Mouse (Mus musculus): ENCODE data around the gene Dapl1. TPM values are rescaled to one million over a fixed set of nuclear protein-coding genes. Genes with fewer than 3 reads are reported as not detected.

The Dapl1 gene
- total and polyA plus RNA-seq, 3 experiments: not detected

DNA sequence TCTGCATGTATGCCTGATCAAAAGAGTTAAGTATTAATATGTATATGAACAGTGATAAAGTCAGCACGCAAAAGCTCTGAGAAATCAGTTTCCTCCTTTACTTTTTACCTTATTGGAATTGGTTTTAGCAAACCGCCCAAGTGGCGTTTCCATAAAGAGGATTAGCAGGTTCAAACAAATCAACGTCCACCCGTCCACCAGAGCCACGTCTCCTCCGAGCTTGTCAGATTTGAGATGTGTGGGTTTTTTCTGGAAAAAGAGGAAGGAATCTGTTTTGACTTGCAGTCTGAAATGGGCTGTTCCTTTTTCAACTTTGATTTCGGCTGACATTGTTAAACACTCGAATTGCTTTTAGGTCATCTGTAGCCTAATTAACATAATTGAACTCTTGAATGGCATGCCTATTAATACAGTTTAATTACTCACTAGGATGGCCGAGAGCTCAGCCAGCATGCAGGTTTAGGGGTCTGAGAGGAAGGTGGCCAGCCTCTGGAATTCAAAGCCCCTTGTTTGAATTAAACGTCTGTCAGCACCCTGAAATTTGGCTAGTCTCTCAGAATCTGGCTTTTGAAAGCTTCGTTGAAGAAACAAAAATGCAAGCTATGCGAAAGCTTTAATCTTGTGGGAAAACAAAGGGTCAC is 9.1 kb downstream of the Dapl1 start:
- Histone ChIP-seq H3K27me3 (ENCODE audit: control insufficient read depth, insufficient read depth, low read length) (no peaks in the 10 kb centered on the region), H3K9ac (ENCODE audit: low read depth, low read length) (no peak overlapping the region), H3K4me1 (ENCODE audit: control insufficient read depth, insufficient read depth, low read length) (no peaks in the 10 kb centered on the region), H3K4me3 (no peak overlapping the region), H3K36me3 (ENCODE audit: control insufficient read depth, insufficient read depth, low read length) (no peaks in the 10 kb centered on the region), H3K27ac (no peak overlapping the region), H3K79me2 (replicated peaks; ENCODE audit: control insufficient read depth, insufficient read depth, low read length) (no peaks in the 10 kb centered on the region)
- DNase-seq: no peak
- intact Hi-C loops (cut with DNase I): no loop called here
- TF ChIP-seq EP300 (IDR thresholded peaks at IDR 0.05; ENCODE audit: insufficient read depth, low read depth, low read length): no peak
- no peak for TF ChIP-seq CTCF (IDR thresholded peaks at IDR 0.05)
- no peak for TF ChIP-seq POLR2A (IDR thresholded peaks at IDR 0.05; ENCODE audit: insufficient read depth, low read depth, low read length)
- 53% methylated on average over 13 of the region's 13 CpGs for WGBS

GRCm38 (mm10) chr2:59499146-59499545 is 14.7 kb downstream of the Dapl1 start:
- Histone ChIP-seq H3K27ac (no peak overlapping the region), H3K4me1 (ENCODE audit: control insufficient read depth, insufficient read depth, low read length) (no peaks in the 10 kb centered on the region), H3K79me2 (replicated peaks; ENCODE audit: control insufficient read depth, insufficient read depth, low read length) (no peaks in the 10 kb centered on the region), H3K9ac (ENCODE audit: low read depth, low read length) (no peak overlapping the region), H3K4me3 (no peak overlapping the region), H3K27me3 (ENCODE audit: control insufficient read depth, insufficient read depth, low read length) (no peaks in the 10 kb centered on the region), H3K36me3 (ENCODE audit: control insufficient read depth, insufficient read depth, low read length) (no peaks in the 10 kb centered on the region)
- TF ChIP-seq CTCF (IDR thresholded peaks at IDR 0.05) (no peak), POLR2A (IDR thresholded peaks at IDR 0.05; ENCODE audit: insufficient read depth, low read depth, low read length) (no peak), EP300 (IDR thresholded peaks at IDR 0.05; ENCODE audit: insufficient read depth, low read depth, low read length) (no peak)
- 83% methylated on average over 8 of the region's 8 CpGs for whole genome bisulfite sequencing
- intact Hi-C loops (cut with DNase I): no loop called here
- no peak for DNase-seq

- no peaks in the 10 kb centered on the region for H3K79me2 ChIP-seq (replicated peaks; ENCODE audit: control insufficient read depth, insufficient read depth, low read length)
- TF ChIP-seq POLR2A (IDR thresholded peaks at IDR 0.05; ENCODE audit: insufficient read depth, low read depth, low read length): no peak
- DNase-seq: no peak
- no peak overlapping the region for H3K27ac ChIP-seq
- H3K36me3 ChIP-seq (ENCODE audit: control insufficient read depth, insufficient read depth, low read length): no peaks in the 10 kb centered on the region
- H3K27me3 ChIP-seq (ENCODE audit: control insufficient read depth, insufficient read depth, low read length): no peaks in the 10 kb centered on the region
- no peaks in the 10 kb centered on the region for H3K4me1 ChIP-seq (ENCODE audit: control insufficient read depth, insufficient read depth, low read length)
- intact Hi-C loops (cut with DNase I): no loop called here
- H3K4me3 ChIP-seq: no peak overlapping the region
- WGBS: 82% methylated on average over 2 of the region's 2 CpGs
- H3K9ac ChIP-seq (ENCODE audit: low read depth, low read length): no peak overlapping the region
These were observed 15.3 kb downstream of the Dapl1 start for GRCm38 (mm10) chr2:59499717-59500116.

- DNase-seq: no peak
- H3K9ac ChIP-seq (ENCODE audit: low read depth, low read length): no peak overlapping the region
- 77% methylated on average over 4 of the region's 4 CpGs for WGBS
- no peak for TF ChIP-seq EP300 (IDR thresholded peaks at IDR 0.05; ENCODE audit: insufficient read depth, low read depth, low read length)
- no peak for TF ChIP-seq POLR2A (IDR thresholded peaks at IDR 0.05; ENCODE audit: insufficient read depth, low read depth, low read length)
- no peak for TF ChIP-seq CTCF (IDR thresholded peaks at IDR 0.05)
- H3K36me3 ChIP-seq (ENCODE audit: control insufficient read depth, insufficient read depth, low read length): no peaks in the 10 kb centered on the region
- no peaks in the 10 kb centered on the region for H3K79me2 ChIP-seq (replicated peaks; ENCODE audit: control insufficient read depth, insufficient read depth, low read length)
- no peak overlapping the region for H3K27ac ChIP-seq
- intact Hi-C loops (cut with DNase I): no loop called here
- H3K4me1 ChIP-seq (ENCODE audit: control insufficient read depth, insufficient read depth, low read length): no peaks in the 10 kb centered on the region; the same call in 1 of the 2 replicates
- no peaks in the 10 kb centered on the region for H3K27me3 ChIP-seq (ENCODE audit: control insufficient read depth, insufficient read depth, low read length)
- H3K4me3 ChIP-seq: no peak overlapping the region
These were observed 24.6 kb downstream of the Dapl1 start for GRCm38 (mm10) chr2:59509061-59509460.

- H3K36me3 ChIP-seq (ENCODE audit: control insufficient read depth, insufficient read depth, low read length): no peaks in the 10 kb centered on the region
- H3K79me2 ChIP-seq (replicated peaks; ENCODE audit: control insufficient read depth, insufficient read depth, low read length): no peaks in the 10 kb centered on the region
- no peaks in the 10 kb centered on the region for H3K27me3 ChIP-seq (ENCODE audit: control insufficient read depth, insufficient read depth, low read length)
- H3K4me1 ChIP-seq (ENCODE audit: control insufficient read depth, insufficient read depth, low read length): no peaks in the 10 kb centered on the region; the same call in 1 of the 2 replicates
- no peak overlapping the region for H3K27ac ChIP-seq
- intact Hi-C loops (cut with DNase I): no loop called here
- no peak for DNase-seq
- no peak overlapping the region for H3K4me3 ChIP-seq
- TF ChIP-seq CTCF (IDR thresholded peaks at IDR 0.05) (no peak), POLR2A (IDR thresholded peaks at IDR 0.05; ENCODE audit: insufficient read depth, low read depth, low read length) (no peak)
- H3K9ac ChIP-seq (ENCODE audit: low read depth, low read length): no peak overlapping the region
- 39% methylated on average over 9 of the region's 9 CpGs for WGBS
These were observed 26.0 kb downstream of the Dapl1 start for GRCm38 (mm10) chr2:59510416-59510815.

DNA sequence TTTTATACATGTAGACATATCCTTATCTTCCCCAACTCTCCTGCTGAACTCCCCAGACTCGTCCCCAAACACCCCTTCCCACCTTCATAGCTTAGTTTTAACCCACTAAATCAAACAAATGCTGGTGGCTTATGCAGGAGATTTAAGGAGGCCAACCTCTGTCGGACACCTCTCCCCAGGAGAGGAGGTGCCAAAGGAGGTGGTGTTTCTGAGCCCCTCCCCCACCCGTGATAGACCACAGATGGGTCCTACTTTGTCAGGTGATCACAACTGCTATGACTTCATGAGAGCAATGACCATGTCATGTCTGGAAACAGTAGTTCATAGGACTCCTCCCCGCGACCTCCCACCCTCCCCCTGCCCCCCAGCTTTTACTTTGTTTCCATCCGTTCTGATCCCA is 26.4 kb downstream of the Dapl1 start:
- WGBS: 73% methylated on average over 6 of the region's 6 CpGs

More for the DNA sequence above, 26.4 kb downstream of the Dapl1 start:
- Histone ChIP-seq H3K4me1 (ENCODE audit: control insufficient read depth, insufficient read depth, low read length) (no peaks in the 10 kb centered on the region; the same call in 1 of the 2 replicates), H3K4me3 (no peak overlapping the region), H3K27ac (no peak overlapping the region), H3K79me2 (replicated peaks; ENCODE audit: control insufficient read depth, insufficient read depth, low read length) (no peaks in the 10 kb centered on the region), H3K9ac (ENCODE audit: low read depth, low read length) (no peak overlapping the region), H3K36me3 (ENCODE audit: control insufficient read depth, insufficient read depth, low read length) (no peaks in the 10 kb centered on the region), H3K27me3 (ENCODE audit: control insufficient read depth, insufficient read depth, low read length) (no peaks in the 10 kb centered on the region)
- intact Hi-C loops (cut with DNase I): no loop called here
- no peak for TF ChIP-seq POLR2A (IDR thresholded peaks at IDR 0.05; ENCODE audit: insufficient read depth, low read depth, low read length)
- no peak for TF ChIP-seq EP300 (IDR thresholded peaks at IDR 0.05; ENCODE audit: insufficient read depth, low read depth, low read length)
- no peak for TF ChIP-seq CTCF (IDR thresholded peaks at IDR 0.05)
- no peak for DNase-seq
